Mouse (Mus musculus): ENCODE data around the gene Skp2.

GRCm38 (mm10) chr15:9070353-9070752 lies 84.9 kb downstream of the Skp2 start:
- TF ChIP-seq CTCF (IDR thresholded peaks at IDR 0.05; ENCODE audit: extremely low read depth, insufficient read depth, low read length) (no peak), POLR2A (IDR thresholded peaks at IDR 0.05; ENCODE audit: extremely low read depth, insufficient read depth, low read length) (no peak)
